Mouse (Mus musculus) adrenal gland, adult 8-10 months (tissue): ENCODE data around the gene Tpsab1. TPM values are rescaled to one million over a fixed set of nuclear protein-coding genes. Genes with fewer than 3 reads are reported as not detected.

Source experiments
- DNase-seq: peaks from one replicate; pipeline ENCODE4 v3.0.0; 2022
- total RNA-seq, 4 experiments: library from RNA; stranded (reverse); gene quantifications; 2 replicates each; pipeline ENCODE4 v1.2.4; 2022

Tpsab1 gene
- total RNA-seq: 1 to 10 TPM in 1 of 4 experiments, under 1 TPM in 2, not detected in 1; 0.43 to 1.1 (median 0.59) TPM

- DNase-seq: no peak
Observed at GRCm38 (mm10) chr17:25345462-25345861, at the start of gene Tpsab1. Gene Tpsab1 (minus strand): TSS chr17:25345562.

GRCm38 (mm10) chr17:25394526-25394925, 49.2 kb upstream of the Tpsab1 start:
- DNase-seq: peak; percentile 63

- DNase-seq: no peak
Observed at GRCm38 (mm10) chr17:25374011-25374410, 28.6 kb upstream of the Tpsab1 start.

GRCm38 (mm10) chr17:25372491-25372890, 27.1 kb upstream of the Tpsab1 start:
- peak; percentile 73 for DNase-seq

GRCm38 (mm10) chr17:25368973-25369372, 23.6 kb upstream of the Tpsab1 start, which contains the start of gene Tpsg1:
Gene Tpsg1 (plus strand): TSS chr17:25369273.
- DNase-seq: no peak

- DNase-seq: no peak
Observed at GRCm38 (mm10) chr17:25366005-25366404, 20.6 kb upstream of the Tpsab1 start, which contains the start of gene Tpsb2. Gene Tpsb2 (plus strand): TSS chr17:25366305.

GRCm38 (mm10) chr17:25363726-25364125, 18.4 kb upstream of the Tpsab1 start:
- DNase-seq: no peak

GRCm38 (mm10) chr17:25361291-25361690, 15.9 kb upstream of the Tpsab1 start:
- no peak for DNase-seq

- no peak for DNase-seq
Observed at GRCm38 (mm10) chr17:25341490-25341889, 3.9 kb downstream of the Tpsab1 start.

GRCm38 (mm10) chr17:25340003-25340402, 5.4 kb downstream of the Tpsab1 start:
- no peak for DNase-seq

GRCm38 (mm10) chr17:25338218-25338617, 7.1 kb downstream of the Tpsab1 start:
- DNase-seq: no peak

GRCm38 (mm10) chr17:25333943-25334342, 11.4 kb downstream of the Tpsab1 start:
- DNase-seq: peak; percentile 22

GRCm38 (mm10) chr17:25332321-25332720, 13.0 kb downstream of the Tpsab1 start:
- no peak for DNase-seq

- DNase-seq: no peak
Observed at GRCm38 (mm10) chr17:25322930-25323329, 22.4 kb downstream of the Tpsab1 start.

- DNase-seq: no peak
Observed at GRCm38 (mm10) chr17:25320819-25321218, 24.5 kb downstream of the Tpsab1 start.

GRCm38 (mm10) chr17:25318354-25318753, 27.0 kb downstream of the Tpsab1 start, which contains the start of gene Prss29:
Gene Prss29 (plus strand): TSS chr17:25318654.
- DNase-seq: no peak

GRCm38 (mm10) chr17:25308346-25308745, 37.0 kb downstream of the Tpsab1 start, which contains the start of gene Prss28:
Gene Prss28 (plus strand): TSS chr17:25308646.
- no peak for DNase-seq

- no peak for DNase-seq
Observed at GRCm38 (mm10) chr17:25298094-25298493, 47.3 kb downstream of the Tpsab1 start, which contains the start of gene Prss34. Gene Prss34 (plus strand): TSS chr17:25298394.

GRCm38 (mm10) chr17:25294111-25294510, 51.3 kb downstream of the Tpsab1 start:
- DNase-seq: no peak

GRCm38 (mm10) chr17:25293495-25293894, 51.9 kb downstream of the Tpsab1 start:
- no peak for DNase-seq
